Comparison of ENCODE assay signal across 9 mouse cellular contexts in genomic region chr1:177382596-177383190, GRCm38 (mm10). TPM values are rescaled to one million over a fixed set of nuclear protein-coding genes. Genes with fewer than 3 reads are reported as not detected.
DNase-seq lines count a peak whose midpoint lies in the region; ATAC-seq lines count a peak whose summit lies in the region.
"Had no signal": no experiment of that assay in that cellular context is flagged by ENCODE, and none has a peak within 500 bp of the region (broad histone marks: within the 10 kb centered on the region; RNA-seq: fewer than 3 reads in every experiment).

No protein-coding gene starts in this region.

- no peak overlapping the region for H3K27ac ChIP-seq in forebrain, embryonic 11.5 days (ENCODE audit: low read depth, low read length)
- H3K27ac ChIP-seq in forebrain, embryonic 15.5 days (replicated peaks) = no peak overlapping the region
- H3K27ac ChIP-seq in embryonic facial prominence, embryonic 15.5 days (replicated peaks) = no peak overlapping the region
- H3K27ac ChIP-seq: heart, embryonic 15.5 days had no signal

- peaks cover 2% of the 10 kb centered on the region; the same call in 1 of the 2 replicates for H3K4me1 ChIP-seq in forebrain, embryonic 11.5 days (replicated peaks; ENCODE audit: control insufficient read depth, insufficient read depth, low read length)
- peaks cover 5% of the 10 kb centered on the region; the same call in 1 of the 2 replicates for H3K4me1 ChIP-seq in forebrain, embryonic 15.5 days
- no peaks in the 10 kb centered on the region for H3K4me1 ChIP-seq in embryonic facial prominence, embryonic 15.5 days
- H3K4me1 ChIP-seq: heart, embryonic 15.5 days had no signal

- H3K27me3 ChIP-seq in forebrain, embryonic 11.5 days (ENCODE audit: control insufficient read depth, insufficient read depth, low read length) = no peaks in the 10 kb centered on the region
- no peaks in the 10 kb centered on the region for H3K27me3 ChIP-seq in forebrain, embryonic 15.5 days
- no peaks in the 10 kb centered on the region for H3K27me3 ChIP-seq in embryonic facial prominence, embryonic 15.5 days
- H3K27me3 ChIP-seq: heart, embryonic 15.5 days had no signal

- peak; percentile 65 for DNase-seq in forebrain, embryonic 11.5 days (ENCODE audit: low spot score)
- DNase-seq in MN1 (ENCODE audit: low spot score) = peak; percentile 75
- peak; percentile 31 for DNase-seq in hindlimb bud, embryonic 11.5 days (ENCODE audit: extremely low spot score, low read depth, low spot score)
- peak; percentile 78 for DNase-seq in mesoderm, embryonic 11.5 days (ENCODE audit: low read depth, low spot score)
- peak; percentile 60 for DNase-seq in thymus, postnatal 4 days
- no peak for DNase-seq in layer of hippocampus, adult 9-11 months

- H3K4me2 ChIP-seq in forebrain, embryonic 11.5 days (ENCODE audit: low read depth, low read length, severe bottlenecking) = no peak overlapping the region
- H3K4me2 ChIP-seq in forebrain, embryonic 15.5 days (replicated peaks) = no peak overlapping the region
- H3K4me2 ChIP-seq in embryonic facial prominence, embryonic 15.5 days (replicated peaks) = no peak overlapping the region
- H3K4me2 ChIP-seq: heart, embryonic 15.5 days had no signal

- 0 out of 2 replicates have a peak, but pooled peaks have one; percentile 15 for ATAC-seq in forebrain, embryonic 11.5 days (replicated peaks; ENCODE audit: low FRiP score)
- ATAC-seq in forebrain, embryonic 15.5 days (replicated peaks) = no peak; the same call in 1 of the 2 replicates
- ATAC-seq in embryonic facial prominence, embryonic 15.5 days (ENCODE audit: insufficient number of reproducible peaks, low FRiP score, low TSS enrichment, low read depth) = 0 out of 2 replicates have a peak, but pooled peaks have one; percentile 7

- H3K36me3 ChIP-seq in forebrain, embryonic 11.5 days (ENCODE audit: control insufficient read depth, insufficient read depth, low read length) = no peaks in the 10 kb centered on the region
- no peaks in the 10 kb centered on the region for H3K36me3 ChIP-seq in forebrain, embryonic 15.5 days
- H3K36me3 ChIP-seq in embryonic facial prominence, embryonic 15.5 days = no peaks in the 10 kb centered on the region
- H3K36me3 ChIP-seq: heart, embryonic 15.5 days had no signal

- 22% methylated on average over 16 of the region's 16 CpGs for WGBS in forebrain, embryonic 11.5 days
- WGBS in forebrain, embryonic 15.5 days = 25% methylated on average over 16 of the region's 16 CpGs
- 10% methylated on average over 16 of the region's 16 CpGs for WGBS in embryonic facial prominence, embryonic 15.5 days

- no peak overlapping the region for H3K4me3 ChIP-seq in forebrain, embryonic 11.5 days (ENCODE audit: low read depth, low read length)
- no peak overlapping the region for H3K4me3 ChIP-seq in forebrain, embryonic 15.5 days
- H3K4me3 ChIP-seq in embryonic facial prominence, embryonic 15.5 days (replicated peaks) = no peak overlapping the region
- H3K4me3 ChIP-seq: heart, embryonic 15.5 days had no signal

- no peaks in the 10 kb centered on the region for H3K9me3 ChIP-seq in forebrain, embryonic 11.5 days (ENCODE audit: control insufficient read depth, low read length)
- no peaks in the 10 kb centered on the region for H3K9me3 ChIP-seq in forebrain, embryonic 15.5 days
- no peaks in the 10 kb centered on the region for H3K9me3 ChIP-seq in embryonic facial prominence, embryonic 15.5 days (replicated peaks)
- H3K9me3 ChIP-seq: heart, embryonic 15.5 days had no signal

- no peak overlapping the region for H3K9ac ChIP-seq in forebrain, embryonic 11.5 days (ENCODE audit: low read length)
- H3K9ac ChIP-seq in forebrain, embryonic 15.5 days (replicated peaks) = no peak overlapping the region
- no peak overlapping the region for H3K9ac ChIP-seq in embryonic facial prominence, embryonic 15.5 days
- H3K9ac ChIP-seq: heart, embryonic 15.5 days had no signal

RNA-seq across cellular contexts. Expression of gene Zbtb18, which starts 59.5 kb away (rescaled TPM):
- polyA plus RNA-seq in forebrain, embryonic 11.5 days (2014; fragmentation: Nextera tagmentation; extraction: Ambion mirVana) = 5.1 and 6.6 TPM in 2 replicates
- 136 and 150 TPM in 2 replicates for polyA plus RNA-seq in forebrain, embryonic 15.5 days (2015; fragmentation: Nextera tagmentation; extraction: Ambion mirVana)
- 2.5 and 4.9 TPM in 2 replicates for polyA plus RNA-seq in embryonic facial prominence, embryonic 15.5 days (2015; fragmentation: Nextera tagmentation; extraction: Ambion mirVana)

Comparison
In these comparisons a context has a peak if more than half of its experiments do, and no peak if none do; other contexts are left out.
1. RNA of gene Zbtb18, which starts 59.5 kb away (polyA plus RNA-seq): 136 to 150 TPM in forebrain, embryonic 15.5 days; 5.1 to 6.6 TPM in forebrain, embryonic 11.5 days and 2.5 to 4.9 TPM in embryonic facial prominence, embryonic 15.5 days; every median in the first group is over 10 times any median in the second.